Mouse (Mus musculus): ENCODE data around the gene Tmem104. TPM values are rescaled to one million over a fixed set of nuclear protein-coding genes. Genes with fewer than 3 reads are reported as not detected.

Tmem104 gene
- polyA plus RNA-seq, 1 experiment from 2014 or later: 9.7 TPM

DNA sequence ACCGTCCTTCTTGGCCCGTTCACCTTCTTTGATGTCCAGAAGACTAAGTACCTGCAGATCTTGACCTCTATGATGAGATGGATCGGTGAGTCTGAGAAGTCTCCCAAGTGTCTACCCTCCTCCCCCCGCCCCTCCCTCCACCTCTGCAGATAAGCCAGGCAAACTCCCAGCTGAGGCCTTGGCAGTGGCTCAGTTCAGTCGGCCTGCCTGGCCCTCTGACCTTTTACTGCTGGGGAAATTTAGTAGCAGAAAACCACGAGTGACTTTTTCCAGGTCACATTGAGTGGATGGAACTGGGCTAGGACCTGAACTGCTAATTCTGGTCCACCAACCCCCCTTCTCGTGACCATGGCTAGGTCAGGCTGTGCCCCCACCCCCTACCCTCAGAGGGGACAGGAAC lies 41.1 kb downstream of the Tmem104 start:
- Histone ChIP-seq H3K9ac (ENCODE audit: low read length) (no peak overlapping the region), H3K4me2 (ENCODE audit: low read depth, low read length) (no peak overlapping the region), H3K27ac (ENCODE audit: low read length) (no peak overlapping the region), H3K4me3 (replicated peaks; ENCODE audit: low read length) (no peak overlapping the region), H3K27me3 (ENCODE audit: control insufficient read depth, insufficient read depth, low read length) (0 out of 2 replicates have a peak, but pooled peaks cover 4% of the 10 kb centered on the region), H3K9me3 (replicated peaks; ENCODE audit: control insufficient read depth, low read length) (no peaks in the 10 kb centered on the region), H3K4me1 (ENCODE audit: control insufficient read depth, insufficient read depth, low read length) (peaks cover 14% of the 10 kb centered on the region), H3K36me3 (ENCODE audit: control insufficient read depth, insufficient read depth, low read length) (no peaks in the 10 kb centered on the region)
- WGBS: 56% methylated on average over 7 of the region's 7 CpGs
- no peak for ATAC-seq (ENCODE audit: insufficient read depth, low FRiP score)

DNA sequence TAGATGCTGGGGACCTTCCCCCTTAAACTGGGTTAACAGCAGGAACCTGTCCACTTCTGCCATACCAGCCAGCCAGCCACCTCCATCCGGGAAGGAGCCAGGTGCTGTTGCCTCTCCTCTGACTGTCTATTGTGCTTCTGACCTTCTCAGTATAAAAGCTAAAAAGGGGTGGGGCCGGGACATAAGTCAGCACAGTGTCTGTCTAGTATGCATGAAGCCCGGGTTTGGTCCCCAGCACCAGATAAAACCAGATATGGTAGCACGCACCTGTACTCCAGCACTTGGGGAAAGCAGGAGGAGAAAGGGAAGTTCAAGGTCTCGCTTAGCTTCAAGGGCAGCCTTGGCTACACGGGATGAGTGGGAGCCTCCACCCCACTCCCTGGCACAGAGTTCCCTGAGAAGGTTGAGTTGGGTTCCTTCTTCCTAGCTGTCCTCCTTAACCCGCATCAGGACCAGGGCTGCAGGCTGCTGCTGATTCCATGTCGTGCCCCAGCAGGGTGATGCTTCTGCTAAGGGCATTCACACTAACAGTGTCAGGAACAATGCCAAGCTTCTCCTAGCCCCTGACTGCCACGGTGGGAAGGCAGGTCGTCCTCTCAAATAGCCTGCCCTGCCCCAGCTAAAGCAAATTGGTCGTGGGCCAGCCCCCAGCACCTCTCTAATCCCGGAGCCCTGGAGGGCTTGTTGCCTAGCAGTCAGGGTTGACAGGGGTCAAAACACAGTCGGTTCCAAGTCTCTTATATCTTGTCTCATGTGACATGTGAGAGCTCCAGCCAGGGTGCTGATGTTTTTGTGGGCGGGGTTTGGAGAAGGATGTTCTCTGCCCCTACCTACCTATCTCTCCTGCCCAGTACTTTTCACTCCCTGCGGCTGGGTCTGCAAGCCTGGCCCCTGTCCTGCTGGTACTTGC lies 42.0 kb downstream of the Tmem104 start:
- ATAC-seq (ENCODE audit: insufficient read depth, low FRiP score): no peak
- H3K9ac ChIP-seq (ENCODE audit: low read length): no peak overlapping the region
- H3K4me3 ChIP-seq (replicated peaks; ENCODE audit: low read length): no peak overlapping the region
- no peaks in the 10 kb centered on the region for H3K9me3 ChIP-seq (replicated peaks; ENCODE audit: control insufficient read depth, low read length)
- H3K4me2 ChIP-seq (ENCODE audit: low read depth, low read length): no peak overlapping the region
- H3K27ac ChIP-seq (ENCODE audit: low read length): no peak overlapping the region
- 0 out of 2 replicates have a peak, but pooled peaks cover 4% of the 10 kb centered on the region for H3K27me3 ChIP-seq (ENCODE audit: control insufficient read depth, insufficient read depth, low read length)
- H3K36me3 ChIP-seq (ENCODE audit: control insufficient read depth, insufficient read depth, low read length): no peaks in the 10 kb centered on the region
- H3K4me1 ChIP-seq (ENCODE audit: control insufficient read depth, insufficient read depth, low read length): peaks cover 14% of the 10 kb centered on the region
- WGBS: 51% methylated on average over 15 of the region's 15 CpGs

DNA sequence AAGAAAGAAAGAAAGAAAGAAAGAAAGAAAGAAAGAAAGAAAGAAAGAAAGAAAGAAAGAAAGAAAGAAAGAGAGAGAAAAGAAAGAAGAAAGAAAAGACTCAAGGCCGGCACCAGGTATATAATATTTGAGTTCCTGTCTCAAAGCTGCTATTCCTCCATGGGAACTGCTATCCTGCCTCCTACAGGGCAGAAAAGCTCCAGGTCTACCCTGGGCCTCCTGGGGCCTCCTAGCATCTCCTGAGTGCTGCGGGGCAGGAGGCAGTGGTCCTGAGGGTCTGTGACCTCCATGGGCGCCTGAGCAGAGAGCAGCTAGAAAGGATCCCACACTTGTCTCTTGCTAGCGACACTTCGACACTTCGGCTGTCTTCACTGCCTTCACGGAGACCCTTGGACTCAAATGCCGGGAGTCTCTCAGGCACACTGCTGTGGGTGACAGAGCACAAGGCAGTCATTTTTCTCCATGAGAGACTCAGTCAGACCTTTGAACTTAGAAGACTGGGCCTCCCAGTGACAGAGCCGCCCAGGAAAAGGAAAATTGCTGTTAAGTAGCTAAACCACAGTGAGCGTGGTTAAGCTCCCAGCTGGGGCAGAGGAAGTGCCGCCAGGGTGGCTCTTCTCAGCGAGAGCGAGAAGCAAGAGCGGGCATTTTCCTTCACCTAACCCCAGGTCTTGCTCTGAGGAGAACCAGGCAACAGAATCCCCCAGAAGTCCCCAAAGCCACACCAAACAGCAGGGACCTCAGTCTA lies 44.1 kb downstream of the Tmem104 start:
- H3K36me3 ChIP-seq (ENCODE audit: control insufficient read depth, insufficient read depth, low read length): no peaks in the 10 kb centered on the region
- H3K9me3 ChIP-seq (replicated peaks; ENCODE audit: control insufficient read depth, low read length): no peaks in the 10 kb centered on the region
- peak overlapping the region; percentile 18; the same call in 1 of the 2 replicates for H3K9ac ChIP-seq (ENCODE audit: low read length)
- H3K4me1 ChIP-seq (ENCODE audit: control insufficient read depth, insufficient read depth, low read length): peaks cover 17% of the 10 kb centered on the region
- H3K27me3 ChIP-seq (ENCODE audit: control insufficient read depth, insufficient read depth, low read length): no peaks in the 10 kb centered on the region
- WGBS: 44% methylated on average over 14 of the region's 14 CpGs
- H3K27ac ChIP-seq (ENCODE audit: low read length): peak overlapping the region; percentile 81
- H3K4me3 ChIP-seq (replicated peaks; ENCODE audit: low read length): no peak overlapping the region
- H3K4me2 ChIP-seq (ENCODE audit: low read depth, low read length): no peak overlapping the region; the same call in 1 of the 2 replicates
- no peak for ATAC-seq (ENCODE audit: insufficient read depth, low FRiP score)

DNA sequence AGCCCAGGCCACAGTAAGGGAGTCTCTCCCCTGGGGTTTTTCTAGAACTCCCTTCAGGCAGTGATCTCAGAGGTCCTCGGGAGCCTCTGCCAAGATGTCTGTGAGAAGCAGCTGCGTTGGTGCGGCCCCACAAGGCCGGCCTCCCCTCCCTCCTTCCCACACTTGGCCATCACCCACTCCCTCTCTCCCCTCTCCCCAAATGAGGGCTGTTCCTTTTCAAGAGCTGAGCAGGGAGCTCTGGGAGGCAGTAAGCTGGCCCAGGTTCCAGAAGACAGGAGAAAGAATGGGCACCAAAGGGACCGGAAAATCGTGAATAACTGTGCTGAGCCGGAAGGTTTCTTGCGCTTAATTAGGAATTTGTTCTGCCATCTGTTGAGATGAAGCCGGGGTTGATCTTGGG lies 44.6 kb downstream of the Tmem104 start:
- H3K4me1 ChIP-seq (ENCODE audit: control insufficient read depth, insufficient read depth, low read length): peaks cover 17% of the 10 kb centered on the region
- peak overlapping the region; percentile 81 for H3K27ac ChIP-seq (ENCODE audit: low read length)
- H3K9me3 ChIP-seq (replicated peaks; ENCODE audit: control insufficient read depth, low read length): no peaks in the 10 kb centered on the region
- no peak overlapping the region; the same call in 1 of the 2 replicates for H3K4me2 ChIP-seq (ENCODE audit: low read depth, low read length)
- no peaks in the 10 kb centered on the region for H3K36me3 ChIP-seq (ENCODE audit: control insufficient read depth, insufficient read depth, low read length)
- H3K9ac ChIP-seq (ENCODE audit: low read length): peak overlapping the region; percentile 18; the same call in 1 of the 2 replicates
- H3K27me3 ChIP-seq (ENCODE audit: control insufficient read depth, insufficient read depth, low read length): no peaks in the 10 kb centered on the region
- 48% methylated on average over 9 of the region's 9 CpGs for WGBS
- no peak for ATAC-seq (ENCODE audit: insufficient read depth, low FRiP score)
- no peak overlapping the region for H3K4me3 ChIP-seq (replicated peaks; ENCODE audit: low read length)

DNA sequence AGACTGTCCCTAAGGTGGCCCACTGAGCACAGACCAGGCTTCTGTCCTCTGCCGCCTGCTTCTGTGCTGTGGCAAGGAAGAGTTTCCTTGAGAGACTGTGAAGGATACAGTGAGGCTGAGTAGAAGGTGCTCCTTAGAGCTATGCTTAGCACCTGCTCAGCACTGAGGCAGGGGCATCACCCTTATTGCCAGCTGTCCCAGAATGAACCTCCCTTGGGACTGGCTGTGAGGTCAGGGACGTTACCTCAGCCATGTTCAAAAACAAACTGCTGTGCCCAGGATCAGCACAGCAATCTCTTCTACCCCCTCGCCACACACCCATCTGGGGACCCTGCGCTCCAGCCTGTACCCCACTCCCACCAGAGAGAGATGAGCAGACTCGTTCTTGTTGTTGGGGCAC lies 45.6 kb downstream of the Tmem104 start:
- ATAC-seq (ENCODE audit: insufficient read depth, low FRiP score): no peak
- Histone ChIP-seq H3K27ac (ENCODE audit: low read length) (no peak overlapping the region), H3K27me3 (ENCODE audit: control insufficient read depth, insufficient read depth, low read length) (no peaks in the 10 kb centered on the region), H3K36me3 (ENCODE audit: control insufficient read depth, insufficient read depth, low read length) (no peaks in the 10 kb centered on the region), H3K4me3 (replicated peaks; ENCODE audit: low read length) (no peak overlapping the region), H3K4me1 (ENCODE audit: control insufficient read depth, insufficient read depth, low read length) (peaks cover 17% of the 10 kb centered on the region), H3K9me3 (replicated peaks; ENCODE audit: control insufficient read depth, low read length) (no peaks in the 10 kb centered on the region), H3K9ac (ENCODE audit: low read length) (no peak overlapping the region), H3K4me2 (ENCODE audit: low read depth, low read length) (no peak overlapping the region)
- 88% methylated on average over 5 of the region's 5 CpGs for WGBS

DNA sequence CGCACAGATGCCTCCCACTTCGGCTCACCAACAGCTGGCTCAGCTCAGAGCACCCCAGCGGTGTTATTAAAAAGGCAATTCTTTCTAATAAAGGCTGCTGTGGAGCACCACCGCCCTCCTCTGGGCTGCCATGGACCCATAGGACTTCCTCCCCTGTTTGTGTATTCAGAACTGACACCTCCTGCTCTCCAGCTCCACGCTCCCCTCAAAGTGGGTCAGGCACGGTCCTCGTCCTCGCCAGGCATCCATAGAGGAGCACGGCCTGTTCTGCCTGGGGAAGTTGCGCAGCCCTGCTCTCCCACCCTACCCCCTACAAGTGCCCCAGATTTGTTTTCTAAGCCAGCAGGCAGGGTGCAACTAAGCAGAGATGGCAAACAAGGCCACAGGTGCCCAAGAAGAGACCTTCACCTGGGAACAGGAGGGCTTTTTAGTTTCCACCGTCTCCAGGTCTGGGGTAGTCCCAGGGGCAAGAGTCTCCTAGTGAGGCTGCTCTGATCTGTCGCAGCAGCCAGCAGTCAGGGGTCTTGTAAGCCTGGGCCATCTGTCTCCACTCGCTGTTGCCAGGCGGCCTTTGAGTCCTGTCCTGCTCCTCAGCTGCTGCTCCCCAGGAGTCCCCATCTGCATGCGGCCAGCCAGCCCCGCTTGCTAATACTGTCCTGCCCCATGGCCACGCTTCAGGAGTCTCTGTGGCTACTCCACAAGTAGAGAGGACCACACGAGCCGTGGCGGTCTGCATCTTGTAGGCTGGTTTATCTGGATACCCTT lies 46.4 kb downstream of the Tmem104 start:
- H3K27me3 ChIP-seq (ENCODE audit: control insufficient read depth, insufficient read depth, low read length): no peaks in the 10 kb centered on the region
- 71% methylated on average over 20 of the region's 20 CpGs for WGBS
- H3K4me2 ChIP-seq (ENCODE audit: low read depth, low read length): no peak overlapping the region
- H3K36me3 ChIP-seq (ENCODE audit: control insufficient read depth, insufficient read depth, low read length): no peaks in the 10 kb centered on the region
- peaks cover 17% of the 10 kb centered on the region for H3K4me1 ChIP-seq (ENCODE audit: control insufficient read depth, insufficient read depth, low read length)
- no peak overlapping the region for H3K9ac ChIP-seq (ENCODE audit: low read length)
- H3K4me3 ChIP-seq (replicated peaks; ENCODE audit: low read length): no peak overlapping the region
- H3K9me3 ChIP-seq (replicated peaks; ENCODE audit: control insufficient read depth, low read length): no peaks in the 10 kb centered on the region
- no peak for ATAC-seq (ENCODE audit: insufficient read depth, low FRiP score)
- no peak overlapping the region for H3K27ac ChIP-seq (ENCODE audit: low read length)

DNA sequence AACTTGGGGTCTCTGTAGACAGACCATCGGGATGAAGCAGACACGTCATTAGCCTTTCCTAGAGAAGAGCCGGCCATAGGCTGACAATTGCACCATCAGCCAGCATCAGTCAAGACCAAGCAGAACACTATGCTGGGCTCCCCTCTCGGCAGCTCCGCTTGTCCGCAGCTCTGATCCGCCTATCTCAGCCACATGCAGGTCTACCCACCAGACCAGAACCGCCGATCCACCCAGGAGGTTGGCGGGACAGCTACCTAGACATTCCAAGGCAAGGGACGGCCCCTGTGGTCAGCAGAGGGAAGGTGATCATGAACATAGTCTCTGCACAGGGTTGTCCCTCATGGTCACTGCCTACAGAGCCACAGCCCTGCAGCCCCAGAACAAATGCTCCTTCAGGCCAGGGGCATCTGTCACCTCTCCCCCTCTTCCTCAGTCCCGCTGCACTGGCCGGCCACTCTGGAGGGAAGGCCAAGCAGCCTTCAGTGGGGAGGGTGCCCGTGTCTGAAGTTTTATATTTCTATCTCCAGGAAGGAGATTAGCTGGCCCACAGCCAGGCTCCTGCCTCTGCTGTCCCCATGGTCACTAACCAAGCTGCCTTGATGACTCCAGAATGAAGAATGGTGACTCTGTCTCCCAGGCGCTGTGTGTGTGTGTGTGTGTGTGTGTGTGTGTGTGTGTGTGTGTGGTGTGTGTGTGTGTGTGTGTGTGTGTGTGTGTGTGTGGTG lies 47.2 kb downstream of the Tmem104 start:
- 75% methylated on average over 15 of the region's 15 CpGs for WGBS
- H3K27me3 ChIP-seq (ENCODE audit: control insufficient read depth, insufficient read depth, low read length): no peaks in the 10 kb centered on the region
- no peak overlapping the region for H3K4me2 ChIP-seq (ENCODE audit: low read depth, low read length)
- H3K4me1 ChIP-seq (ENCODE audit: control insufficient read depth, insufficient read depth, low read length): peaks cover 17% of the 10 kb centered on the region
- no peaks in the 10 kb centered on the region for H3K9me3 ChIP-seq (replicated peaks; ENCODE audit: control insufficient read depth, low read length)
- no peak for ATAC-seq (ENCODE audit: insufficient read depth, low FRiP score)
- H3K4me3 ChIP-seq (replicated peaks; ENCODE audit: low read length): no peak overlapping the region
- no peak overlapping the region for H3K27ac ChIP-seq (ENCODE audit: low read length)
- no peaks in the 10 kb centered on the region for H3K36me3 ChIP-seq (ENCODE audit: control insufficient read depth, insufficient read depth, low read length)
- no peak overlapping the region for H3K9ac ChIP-seq (ENCODE audit: low read length)

DNA sequence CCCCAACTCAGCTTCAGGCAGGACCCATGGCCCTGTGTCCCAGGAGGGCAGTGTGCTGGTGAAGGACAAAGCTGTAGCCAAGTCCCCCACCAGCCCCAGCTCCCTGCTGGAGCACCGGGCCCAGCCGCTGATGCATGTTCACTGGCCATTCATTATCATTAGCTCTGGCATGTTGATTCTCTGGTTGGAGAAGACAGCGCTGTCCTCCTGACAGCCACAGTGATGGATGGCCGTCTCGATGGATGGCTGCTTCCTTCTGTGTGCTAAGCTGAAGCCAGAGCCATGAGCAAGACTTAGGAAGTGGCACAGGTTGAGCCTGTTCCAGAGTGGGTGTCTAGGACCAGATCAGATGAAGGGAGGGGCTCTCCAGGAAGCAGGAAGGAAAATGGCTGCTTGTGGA lies 49.3 kb downstream of the Tmem104 start:
- WGBS: 23% methylated on average over 5 of the region's 5 CpGs
- H3K27ac ChIP-seq (ENCODE audit: low read length): peak overlapping the region; percentile 29; the same call in 1 of the 2 replicates
- no peaks in the 10 kb centered on the region for H3K27me3 ChIP-seq (ENCODE audit: control insufficient read depth, insufficient read depth, low read length)
- H3K4me1 ChIP-seq (ENCODE audit: control insufficient read depth, insufficient read depth, low read length): peaks cover 12% of the 10 kb centered on the region
- H3K36me3 ChIP-seq (ENCODE audit: control insufficient read depth, insufficient read depth, low read length): no peaks in the 10 kb centered on the region
- no peak overlapping the region for H3K4me2 ChIP-seq (ENCODE audit: low read depth, low read length)
- H3K9ac ChIP-seq (ENCODE audit: low read length): no peak overlapping the region; the same call in 1 of the 2 replicates
- H3K9me3 ChIP-seq (replicated peaks; ENCODE audit: control insufficient read depth, low read length): no peaks in the 10 kb centered on the region
- no peak for ATAC-seq (ENCODE audit: insufficient read depth, low FRiP score)
- H3K4me3 ChIP-seq (replicated peaks; ENCODE audit: low read length): no peak overlapping the region

Data from stomach, embryonic 16.5 days (tissue).